Mouse (Mus musculus) splenic B cell, adult 2 months (primary cell): ENCODE data around the gene Foxr1.
A peak's percentile ranks its signal among the peaks of the same experiment; 100 is the strongest.

Experiments used
- DNase-seq: peaks from one replicate; pipeline ENCODE4 v3.0.0-alpha.2; 2011; ENCODE audit warnings: low read depth, low spot score
- H3K27me3 ChIP-seq: 2 replicates; pipeline ENCODE4 v1.6.1; 2012; ENCODE audit warnings: mild to moderate bottlenecking, low read length, moderate library complexity, mixed read lengths; ENCODE audit not compliant: control insufficient read depth, poor library complexity, insufficient read depth, severe bottlenecking
- H3K36me3 ChIP-seq: 2 replicates; pipeline ENCODE4 v1.6.1; 2012; ENCODE audit warnings: mild to moderate bottlenecking, low read length, moderate library complexity, mixed read lengths; ENCODE audit not compliant: control insufficient read depth, poor library complexity, insufficient read depth, severe bottlenecking

Gene Foxr1

DNA sequence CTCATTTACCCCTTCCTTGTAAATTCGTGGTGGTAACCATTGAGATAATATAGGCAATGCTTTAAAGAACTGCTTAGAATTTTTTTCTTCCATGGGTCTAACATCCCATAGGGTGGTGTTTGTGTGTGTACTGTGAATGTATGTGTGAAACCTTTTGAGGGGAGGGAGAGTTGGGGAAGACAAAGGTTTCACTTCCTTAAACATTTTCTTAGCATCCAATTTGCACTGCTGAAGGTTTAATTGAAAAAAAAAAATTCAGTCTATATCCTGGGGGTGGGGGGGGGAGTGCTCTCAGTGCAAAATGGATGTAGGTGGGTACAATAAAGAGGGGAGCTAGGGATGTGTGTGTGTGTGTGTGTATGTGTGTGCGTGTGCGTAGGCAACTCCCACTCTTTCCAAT, 41.2 kb upstream of the Foxr1 start:
- peak; percentile 75 for DNase-seq
- H3K36me3 ChIP-seq = no peaks in the 10 kb centered on the region

GRCm38 (mm10) chr9:44479628-44480428, 38.9 kb upstream of the Foxr1 start:
- Histone ChIP-seq H3K27me3 (no peaks in the 10 kb centered on the region), H3K36me3 (no peaks in the 10 kb centered on the region)
- DNase-seq = peak; percentile 82

More for the DNA sequence above, 41.2 kb upstream of the Foxr1 start:
- H3K27me3 ChIP-seq = no peaks in the 10 kb centered on the region

DNA sequence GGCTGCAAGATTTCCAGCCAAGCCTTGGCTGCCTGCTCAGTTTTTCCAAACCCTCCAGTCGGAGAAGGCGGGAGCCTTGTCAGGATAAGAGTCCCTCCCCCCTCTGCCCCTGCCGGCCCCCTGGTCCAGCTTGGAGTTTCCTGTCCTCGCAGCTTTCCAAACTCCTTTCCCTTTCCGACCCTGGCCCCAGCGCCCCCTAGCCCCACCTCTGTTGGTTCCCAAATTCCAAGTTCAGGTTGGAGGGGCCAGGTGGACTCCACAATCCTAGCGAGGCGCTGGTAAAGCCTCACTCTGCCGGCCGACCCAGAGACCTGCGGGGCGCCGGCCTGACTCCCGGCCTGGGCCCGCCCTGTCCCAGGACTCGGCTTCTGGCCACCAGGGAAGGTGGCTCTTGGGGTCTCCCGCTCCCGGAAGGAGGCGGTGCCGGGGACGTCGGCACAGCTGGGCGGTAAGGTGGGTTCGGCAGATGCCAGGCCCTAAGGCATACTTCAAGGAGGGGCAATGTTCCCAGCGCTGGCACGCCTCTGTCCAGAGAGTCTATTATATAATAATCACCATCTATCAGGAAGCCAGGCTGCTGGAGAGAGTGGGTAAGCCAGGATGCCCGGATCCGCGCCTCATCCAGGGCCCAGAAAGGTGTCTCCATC, 38.1 kb upstream of the Foxr1 start:
- Histone ChIP-seq H3K36me3 (no peaks in the 10 kb centered on the region), H3K27me3 (no peaks in the 10 kb centered on the region)
- DNase-seq = no peak

GRCm38 (mm10) chr9:44478229-44478921, 37.4 kb upstream of the Foxr1 start:
- Histone ChIP-seq H3K36me3 (no peaks in the 10 kb centered on the region), H3K27me3 (no peaks in the 10 kb centered on the region)
- DNase-seq = no peak

- Histone ChIP-seq H3K36me3 (no peaks in the 10 kb centered on the region), H3K27me3 (no peaks in the 10 kb centered on the region)
- DNase-seq = peak; percentile 87
Observed at GRCm38 (mm10) chr9:44477339-44478228, 36.6 kb upstream of the Foxr1 start.

DNA sequence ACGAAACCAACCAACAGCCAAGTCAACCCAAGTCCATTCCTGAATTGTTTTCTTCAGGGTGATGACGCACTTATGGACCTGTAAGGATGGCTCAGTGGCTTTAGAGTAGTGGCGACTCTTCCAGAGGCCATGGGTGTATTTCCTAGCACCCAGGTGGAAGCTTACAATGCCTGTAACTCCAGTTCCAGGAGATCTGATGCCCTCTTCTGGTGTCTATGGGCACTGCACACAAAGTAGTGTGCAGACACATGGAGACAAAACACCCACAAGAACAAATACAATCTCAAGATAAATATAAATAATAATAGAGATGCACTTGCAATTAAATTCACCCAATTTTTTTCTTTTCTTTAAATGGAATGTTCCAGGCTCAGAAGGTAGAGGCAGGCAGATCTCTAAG, 35.0 kb upstream of the Foxr1 start:
- no peaks in the 10 kb centered on the region for H3K36me3 ChIP-seq
- no peak for DNase-seq
- no peaks in the 10 kb centered on the region for H3K27me3 ChIP-seq

GRCm38 (mm10) chr9:44474327-44474726, 33.4 kb upstream of the Foxr1 start:
- H3K27me3 ChIP-seq = no peaks in the 10 kb centered on the region
- no peak for DNase-seq
- H3K36me3 ChIP-seq = no peaks in the 10 kb centered on the region

- Histone ChIP-seq H3K36me3 (no peaks in the 10 kb centered on the region), H3K27me3 (no peaks in the 10 kb centered on the region)
- peak; percentile 45 for DNase-seq
Observed at GRCm38 (mm10) chr9:44473184-44473583, 32.2 kb upstream of the Foxr1 start.

GRCm38 (mm10) chr9:44468800-44469199, 27.9 kb upstream of the Foxr1 start:
- no peaks in the 10 kb centered on the region for H3K36me3 ChIP-seq
- DNase-seq = no peak
- H3K27me3 ChIP-seq = no peaks in the 10 kb centered on the region

DNA sequence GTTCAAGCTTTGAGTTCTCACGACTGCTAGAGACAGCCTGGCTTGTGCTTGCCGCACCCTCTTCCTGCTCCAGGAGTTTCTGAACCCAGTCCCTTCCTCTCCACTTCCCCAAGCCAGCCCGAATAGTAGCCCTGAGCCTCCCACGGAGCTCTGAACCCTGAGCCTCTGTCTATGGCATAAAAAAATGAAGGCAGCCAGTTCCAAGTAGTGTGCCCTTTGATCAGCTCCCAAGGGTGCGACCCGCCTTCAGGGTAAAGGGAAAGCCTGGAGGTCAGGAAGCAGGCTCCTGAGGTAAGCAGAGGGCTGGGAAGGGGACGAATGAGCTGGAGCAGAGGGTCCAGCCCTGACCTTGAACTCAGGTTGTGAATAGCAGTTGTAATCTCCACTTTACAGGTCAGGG, 27.3 kb upstream of the Foxr1 start:
- H3K36me3 ChIP-seq = no peaks in the 10 kb centered on the region
- no peak for DNase-seq
- H3K27me3 ChIP-seq = no peaks in the 10 kb centered on the region

DNA sequence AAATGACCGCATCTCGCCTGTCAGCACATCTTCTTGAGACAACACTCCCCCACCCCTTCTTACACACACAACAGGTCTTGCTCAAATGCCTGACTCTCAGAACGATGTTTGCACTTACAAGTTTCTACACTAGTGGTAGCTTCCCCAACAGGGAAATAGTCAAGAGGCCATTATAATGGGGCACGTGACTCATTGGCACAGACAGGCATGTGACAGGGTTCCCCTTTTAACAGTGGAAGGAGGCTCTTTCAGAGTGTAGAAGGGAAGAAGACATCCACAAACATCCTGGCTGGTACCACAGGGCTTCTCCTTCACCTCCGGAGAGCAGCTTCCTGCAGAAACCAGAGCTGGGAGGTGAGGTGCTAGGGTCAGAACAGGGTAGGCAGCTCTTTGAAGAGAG, 21.0 kb upstream of the Foxr1 start:
- H3K36me3 ChIP-seq = no peaks in the 10 kb centered on the region
- DNase-seq = peak; percentile 52
- H3K27me3 ChIP-seq = no peaks in the 10 kb centered on the region

DNA sequence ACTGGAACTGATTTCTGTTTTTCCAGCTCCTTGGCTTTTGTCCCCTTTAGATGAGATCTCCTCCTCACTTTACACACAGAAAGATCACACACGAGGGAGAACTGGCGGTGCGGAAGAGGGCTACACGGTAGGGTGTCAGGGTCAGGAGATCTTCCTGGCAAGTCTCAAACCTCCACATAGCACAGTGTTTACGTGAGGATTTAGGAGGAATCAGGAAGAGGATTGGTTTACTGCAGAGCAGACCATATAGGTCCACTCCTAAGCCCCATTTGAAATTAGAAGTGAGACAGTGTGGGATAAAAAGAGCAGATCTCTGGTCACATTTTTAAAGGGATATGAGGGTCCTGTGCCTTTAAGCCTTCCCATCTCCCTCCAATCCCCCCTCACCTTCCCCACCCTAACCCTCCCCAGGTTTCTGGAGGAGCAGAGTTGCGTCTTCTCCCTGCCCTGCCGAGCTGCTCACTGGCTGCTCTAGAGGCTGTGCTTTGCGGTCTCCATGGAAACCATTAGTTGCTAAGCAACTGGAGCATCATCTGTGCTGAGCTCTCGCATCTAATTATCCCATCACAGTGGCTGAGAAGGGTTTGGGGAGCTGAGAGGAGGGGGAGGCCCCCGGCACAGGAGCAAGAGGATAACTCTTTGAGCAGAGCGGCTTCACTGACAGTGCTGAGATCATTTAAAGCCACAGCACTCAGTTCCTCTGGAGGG, 16.3 kb upstream of the Foxr1 start:
- DNase-seq = no peak
- H3K27me3 ChIP-seq = no peaks in the 10 kb centered on the region
- H3K36me3 ChIP-seq = no peaks in the 10 kb centered on the region

- Histone ChIP-seq H3K36me3 (no peaks in the 10 kb centered on the region), H3K27me3 (no peaks in the 10 kb centered on the region)
- no peak for DNase-seq
Observed at GRCm38 (mm10) chr9:44454891-44455220, 13.9 kb upstream of the Foxr1 start, which contains the start of gene Upk2. TSS of gene Upk2 (minus strand) at chr9:44454976.
